Mouse (Mus musculus) right cerebral cortex, postnatal 10 days (tissue): ENCODE results near the gene Olfr1039.
"Not testable (repeated sequence)": the region's sequence is repeated elsewhere in the genome, so short reads cannot be mapped to it uniquely, and the experiment has no call there.

Source experiments
- DNase-seq, 2 experiments: peaks; one replicate each; pipeline ENCODE4 v3.0.0; 2021; ENCODE audit warnings: low spot score in 2 of 2

The Olfr1039 gene

GRCm38 (mm10) chr2:86135828-86136227, at the start of gene Olfr1039:
TSS of gene Olfr1039 (minus strand) at chr2:86135928.
- DNase-seq = no peak

- no peak for DNase-seq
These were observed 44.2 kb upstream of the Olfr1039 start for GRCm38 (mm10) chr2:86179950-86180349.

- DNase-seq = no peak
These were observed 42.0 kb upstream of the Olfr1039 start, which contains the start of gene Olfr1044 for GRCm38 (mm10) chr2:86177720-86178119. TSS of gene Olfr1044 (minus strand) at chr2:86177820.

GRCm38 (mm10) chr2:86175422-86175821, 39.7 kb upstream of the Olfr1039 start:
- not testable (repeated sequence) for DNase-seq

- no peak for DNase-seq
These were observed 31.7 kb upstream of the Olfr1039 start, which contains the start of gene Olfr1043 for GRCm38 (mm10) chr2:86167422-86167821. TSS of gene Olfr1043 (minus strand) at chr2:86167522.

- DNase-seq = no peak
These were observed 26.0 kb upstream of the Olfr1039 start, which contains the start of gene Olfr1042 for GRCm38 (mm10) chr2:86161738-86162137. TSS of gene Olfr1042 (minus strand) at chr2:86161838.

- DNase-seq = no peak
These were observed 10.9 kb upstream of the Olfr1039 start, which contains the start of gene Olfr1040 for GRCm38 (mm10) chr2:86146632-86147031. TSS of gene Olfr1040 (minus strand) at chr2:86146732.

- DNase-seq = no peak
These were observed 48.4 kb downstream of the Olfr1039 start, which contains the start of gene Olfr1037 for GRCm38 (mm10) chr2:86087285-86087684. TSS of gene Olfr1037 (minus strand) at chr2:86087385.

GRCm38 (mm10) chr2:86080478-86080877, 55.2 kb downstream of the Olfr1039 start:
- DNase-seq = not testable (repeated sequence)
